Mouse (Mus musculus): Measurements from ENCODE around the gene Myf5. TPM values are rescaled to one million over a fixed set of nuclear protein-coding genes. Genes with fewer than 3 reads are reported as not detected.

The Myf5 gene
- total and polyA plus RNA-seq, 3 experiments: not detected

DNA sequence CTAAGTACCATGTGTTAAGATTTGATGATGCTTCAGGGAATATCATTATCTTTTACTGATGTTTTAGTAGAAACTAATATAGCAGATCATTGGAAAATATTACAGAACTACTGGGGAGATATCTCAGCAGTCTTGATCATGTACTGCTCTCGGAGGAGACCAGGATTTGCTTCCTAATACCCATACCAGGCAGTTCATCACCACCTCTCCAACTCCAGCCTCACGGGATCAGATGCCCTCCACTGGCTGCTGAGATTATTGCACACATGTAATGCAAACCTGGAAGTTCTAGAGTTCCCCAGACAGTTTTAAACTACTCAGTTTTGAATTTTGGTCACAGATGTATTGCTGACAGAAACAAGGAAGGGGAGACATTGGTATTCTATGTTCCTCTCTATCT, 12.4 kb downstream of the Myf5 start:
- Histone ChIP-seq H3K9me3 (replicated peaks; ENCODE audit: low read length) (peaks cover 28% of the 10 kb centered on the region), H3K36me3 (replicated peaks in 1 of 2; ENCODE audit: control insufficient read depth in 1 of 2, insufficient read depth in 1 of 2, low read length in 1 of 2) (no peaks in the 10 kb centered on the region), H3K4me2 (ENCODE audit: insufficient read depth, low read depth, poor library complexity, severe bottlenecking) (no peak overlapping the region), H3K4me3 (replicated peaks in 1 of 3; ENCODE audit: low read depth in 2 of 3, low read length in 2 of 3, poor library complexity in 1 of 3) (no peak overlapping the region), H3K4me1 (ENCODE audit: control insufficient read depth in 1 of 2, insufficient read depth in 2 of 2) (no peaks in the 10 kb centered on the region), H3K9ac (ENCODE audit: insufficient read depth, low read depth) (no peak overlapping the region), H3K27ac (ENCODE audit: insufficient read depth, low read depth) (no peak overlapping the region), H3K27me3 (replicated peaks) (no peaks in the 10 kb centered on the region), H3K79me2 (replicated peaks; ENCODE audit: control insufficient read depth, extremely low read depth, insufficient read depth, poor library complexity, severe bottlenecking) (no peaks in the 10 kb centered on the region)
- TF ChIP-seq KAT2A (IDR thresholded peaks at IDR 0.05; ENCODE audit: insufficient replicate concordance, low read length): no peak
- no peak for TF ChIP-seq PAX5 (IDR thresholded peaks at IDR 0.05; ENCODE audit: low read length)
- no peak for TF ChIP-seq HCFC1 (IDR thresholded peaks at IDR 0.05; ENCODE audit: low read depth, low read length)
- TF ChIP-seq IRF4 (IDR thresholded peaks at IDR 0.05; ENCODE audit: low read depth, low read length): no peak
- no peak for TF ChIP-seq MAFK (IDR thresholded peaks at IDR 0.05; ENCODE audit: insufficient replicate concordance, low read length)
- no peak for TF ChIP-seq ETS1 (conservative IDR thresholded peaks at IDR 0.05; ENCODE audit: low read depth, low read length)
- no peak for TF ChIP-seq ELF1 (IDR thresholded peaks at IDR 0.05; ENCODE audit: low read depth, low read length)
- no peak for TF ChIP-seq GABPA (IDR thresholded peaks at IDR 0.05; ENCODE audit: insufficient replicate concordance, low read depth, low read length)
- no peak for TF ChIP-seq ZNF384 (IDR thresholded peaks at IDR 0.05; ENCODE audit: low read depth, low read length)
- TF ChIP-seq ZKSCAN1 (IDR thresholded peaks at IDR 0.05; ENCODE audit: borderline replicate concordance, low read depth, low read length): no peak
- no peak for TF ChIP-seq ZC3H11A (IDR thresholded peaks at IDR 0.05; ENCODE audit: low read depth, low read length)
- TF ChIP-seq USF1 (IDR thresholded peaks at IDR 0.05; ENCODE audit: low read depth, low read length): no peak
- TF ChIP-seq JUN (IDR thresholded peaks at IDR 0.05; ENCODE audit: insufficient read depth, low read depth, low read length): no peak
- no peak for TF ChIP-seq NRF1 (IDR thresholded peaks at IDR 0.05; ENCODE audit: low read depth, low read length)
- no peak for TF ChIP-seq MXI1 (IDR thresholded peaks at IDR 0.05; ENCODE audit: low read depth, low read length)
- no peak for TF ChIP-seq POLR2AphosphoS2 (IDR thresholded peaks at IDR 0.05; ENCODE audit: low read depth, low read length)
- TF ChIP-seq MAX (IDR thresholded peaks at IDR 0.05; ENCODE audit: low read length): no peak
- no peak for TF ChIP-seq SMC3 (IDR thresholded peaks at IDR 0.05; ENCODE audit: low read depth, low read length)
- in situ Hi-C loops (cut with MboI; ENCODE audit: low pct_ligation_motif_present, low pct_unique_long_range_greater_than_20kb, low sequenced_read_pairs) (no loop called here), dilution Hi-C loops (cut with MboI; ENCODE audit: extremely low pct_ligation_motif_present, extremely low pct_unique_long_range_greater_than_20kb, low sequenced_read_pairs) (no loop called here)
- no peak for DNase-seq (ENCODE audit: extremely low read depth)

DNA sequence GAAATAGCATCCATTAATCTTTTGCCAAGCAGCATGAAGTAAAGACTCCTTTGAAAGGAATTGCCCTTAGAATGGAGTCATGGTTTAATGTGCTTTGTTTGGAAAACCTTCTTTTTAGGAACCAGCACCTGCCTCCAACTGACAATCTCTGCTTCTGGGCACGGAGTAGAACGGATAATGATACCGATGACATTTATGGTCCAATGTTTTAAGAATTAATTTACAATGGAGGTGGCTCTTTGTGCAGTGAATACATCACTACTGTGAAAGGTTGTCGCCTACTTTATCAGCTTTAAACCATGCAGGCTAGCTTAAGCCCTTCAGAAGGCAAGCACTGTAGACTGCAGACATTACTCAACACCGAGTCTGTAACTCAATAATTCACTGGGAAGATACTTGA, 14.2 kb downstream of the Myf5 start:
- Histone ChIP-seq H3K36me3 (replicated peaks in 1 of 2; ENCODE audit: control insufficient read depth in 1 of 2, insufficient read depth in 1 of 2, low read length in 1 of 2) (no peaks in the 10 kb centered on the region), H3K4me2 (ENCODE audit: insufficient read depth, low read depth, poor library complexity, severe bottlenecking) (no peak overlapping the region), H3K27me3 (replicated peaks) (no peaks in the 10 kb centered on the region), H3K4me3 (replicated peaks in 1 of 3; ENCODE audit: low read depth in 2 of 3, low read length in 2 of 3, poor library complexity in 1 of 3) (no peak overlapping the region), H3K9ac (ENCODE audit: insufficient read depth, low read depth) (no peak overlapping the region), H3K4me1 (ENCODE audit: control insufficient read depth in 1 of 2, insufficient read depth in 2 of 2) (no peaks in the 10 kb centered on the region), H3K79me2 (replicated peaks; ENCODE audit: control insufficient read depth, extremely low read depth, insufficient read depth, poor library complexity, severe bottlenecking) (no peaks in the 10 kb centered on the region), H3K27ac (ENCODE audit: insufficient read depth, low read depth) (no peak overlapping the region), H3K9me3 (replicated peaks; ENCODE audit: low read length) (peaks cover 29% of the 10 kb centered on the region)
- DNase-seq (ENCODE audit: extremely low read depth): no peak
- in situ Hi-C loops (cut with MboI; ENCODE audit: low pct_ligation_motif_present, low pct_unique_long_range_greater_than_20kb, low sequenced_read_pairs) (no loop called here), dilution Hi-C loops (cut with MboI; ENCODE audit: extremely low pct_ligation_motif_present, extremely low pct_unique_long_range_greater_than_20kb, low sequenced_read_pairs) (no loop called here)
- no peak for TF ChIP-seq SIN3A (IDR thresholded peaks at IDR 0.05; ENCODE audit: low read length)
- TF ChIP-seq MAZ (IDR thresholded peaks at IDR 0.05; ENCODE audit: low read depth, low read length): no peak
- TF ChIP-seq HCFC1 (IDR thresholded peaks at IDR 0.05; ENCODE audit: low read depth, low read length): no peak
- TF ChIP-seq BHLHE40 (IDR thresholded peaks at IDR 0.05; ENCODE audit: low read depth, low read length): no peak

Measured in CH12.LX (cell line).